Mouse (Mus musculus) olfactory bulb, adult 2 months (tissue): ENCODE data around the gene Mid1. TPM values are rescaled to one million over a fixed set of nuclear protein-coding genes. Genes with fewer than 3 reads are reported as not detected.

Experiments
- H3K27ac ChIP-seq: fragments of 200-500 bp; 2 replicates; pipeline ENCODE4 v1.5.1; 2012; ENCODE audit warnings: low read depth, low read length; ENCODE audit not compliant: insufficient read depth
- H3K4me1 ChIP-seq: fragments of 200-500 bp; 2 replicates; pipeline ENCODE4 v1.6.1; 2012; ENCODE audit warnings: low read length; ENCODE audit not compliant: control insufficient read depth, insufficient read depth
- H3K4me3 ChIP-seq: fragments of 200-500 bp; 2 replicates; pipeline ENCODE4 v1.5.1; 2012; ENCODE audit warnings: mild to moderate bottlenecking, low read depth, low read length, moderate library complexity; ENCODE audit not compliant: insufficient read depth
- CTCF ChIP-seq: fragments of 200-500 bp; IDR thresholded peaks from 2 replicates; pipeline ENCODE4 v1.5.1; 2012; ENCODE audit warnings: low read depth, mild to moderate bottlenecking, low read length, moderate library complexity; ENCODE audit not compliant: insufficient read depth
- POLR2A ChIP-seq: fragments of 200-500 bp; IDR thresholded peaks from 2 replicates; pipeline ENCODE4 v1.6.1; 2012; ENCODE audit warnings: mild to moderate bottlenecking, low read depth, low read length, moderate library complexity; ENCODE audit not compliant: insufficient read depth
- WGBS: fragments of 180-500 bp; shearing (Covaris S2); methylation state at CpG from one replicate; pipeline ENCODE4 v1.1.7; 2018; 5-methylcytosine and 5-hydroxymethylcytosine counted together
- polyA plus RNA-seq: library from polyadenylated mRNA; stranded (reverse); fragments of >200 nt; gene quantifications from 2 replicates; pipeline ENCODE4 v1.2.4, GENCODE M21; 2012; ENCODE audit warnings: low replicate concordance; ENCODE audit not compliant: missing spikeins, insufficient read depth, insufficient read length

Gene Mid1
- polyA plus RNA-seq, 1 experiment, result not detected

DNA sequence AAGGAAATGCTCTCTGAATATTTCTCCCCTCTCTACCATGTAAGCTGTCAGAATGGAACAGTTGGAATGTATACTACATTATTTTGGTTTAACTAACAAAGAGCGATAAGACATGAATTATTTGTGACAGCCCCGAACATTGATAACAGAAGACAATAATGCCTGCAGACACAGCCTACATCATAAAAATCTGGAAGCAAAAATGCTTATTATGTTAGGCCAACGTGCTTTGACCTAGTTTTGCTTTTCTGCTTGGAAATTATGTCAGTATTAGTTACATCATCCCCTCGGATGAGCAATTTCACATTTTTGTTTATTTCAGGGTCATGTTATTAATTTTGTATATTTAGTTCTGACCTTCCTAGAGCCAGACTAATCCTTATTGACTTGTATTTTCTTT is 205.5 kb downstream of the Mid1 start:
- Histone ChIP-seq H3K27ac (no peak overlapping the region), H3K4me3 (no peak overlapping the region), H3K4me1 (no peaks in the 10 kb centered on the region)
- no peak for TF ChIP-seq CTCF
- no peak for TF ChIP-seq POLR2A
- WGBS, result 74% methylated on average over 4 of the region's 4 CpGs

DNA sequence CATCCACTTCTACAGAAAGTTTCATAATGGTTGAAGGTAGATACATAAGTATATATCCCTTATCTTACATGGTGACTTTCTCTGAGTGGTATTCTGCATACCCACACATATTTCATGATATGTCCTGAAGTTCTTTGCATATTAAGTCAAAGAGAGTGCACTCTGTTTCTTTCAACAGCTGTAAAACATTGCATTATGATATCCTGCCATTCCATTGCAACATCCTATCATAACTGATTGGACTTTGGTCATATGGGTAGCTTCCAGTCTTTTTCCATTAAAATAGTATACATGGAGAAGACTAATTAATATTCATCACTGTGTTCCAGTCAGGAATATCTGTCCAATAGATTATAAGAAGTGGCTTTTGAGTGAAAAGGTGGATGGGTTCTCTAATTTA is 207.1 kb downstream of the Mid1 start:
- TF ChIP-seq POLR2A, result no peak
- TF ChIP-seq CTCF, result no peak
- no peak overlapping the region for H3K4me3 ChIP-seq
- no peaks in the 10 kb centered on the region for H3K4me1 ChIP-seq
- H3K27ac ChIP-seq, result no peak overlapping the region

DNA sequence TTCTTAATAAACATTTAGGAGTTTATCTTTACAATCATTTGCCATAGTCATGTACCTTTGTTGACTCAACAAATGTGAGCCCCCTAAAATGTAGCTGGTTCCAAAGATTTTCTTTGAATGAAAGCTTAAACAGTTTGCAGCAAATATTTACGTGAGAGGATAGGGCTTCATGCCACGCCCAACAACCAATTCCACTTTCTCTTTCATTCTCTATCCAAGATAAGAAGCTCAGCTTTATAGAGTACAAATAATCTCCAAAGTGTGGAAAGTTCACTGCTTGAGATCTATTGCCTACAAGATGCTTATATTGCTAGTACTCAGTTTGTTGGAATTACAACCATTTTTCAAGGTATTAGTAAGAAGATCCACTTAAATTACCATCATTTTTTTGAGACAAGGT is 207.6 kb downstream of the Mid1 start:
- WGBS, result 87% methylated on average over 2 of the region's 2 CpGs
- H3K27ac ChIP-seq, result no peak overlapping the region
- no peak overlapping the region for H3K4me3 ChIP-seq
- TF ChIP-seq POLR2A, result no peak
- no peak for TF ChIP-seq CTCF
- no peaks in the 10 kb centered on the region for H3K4me1 ChIP-seq

DNA sequence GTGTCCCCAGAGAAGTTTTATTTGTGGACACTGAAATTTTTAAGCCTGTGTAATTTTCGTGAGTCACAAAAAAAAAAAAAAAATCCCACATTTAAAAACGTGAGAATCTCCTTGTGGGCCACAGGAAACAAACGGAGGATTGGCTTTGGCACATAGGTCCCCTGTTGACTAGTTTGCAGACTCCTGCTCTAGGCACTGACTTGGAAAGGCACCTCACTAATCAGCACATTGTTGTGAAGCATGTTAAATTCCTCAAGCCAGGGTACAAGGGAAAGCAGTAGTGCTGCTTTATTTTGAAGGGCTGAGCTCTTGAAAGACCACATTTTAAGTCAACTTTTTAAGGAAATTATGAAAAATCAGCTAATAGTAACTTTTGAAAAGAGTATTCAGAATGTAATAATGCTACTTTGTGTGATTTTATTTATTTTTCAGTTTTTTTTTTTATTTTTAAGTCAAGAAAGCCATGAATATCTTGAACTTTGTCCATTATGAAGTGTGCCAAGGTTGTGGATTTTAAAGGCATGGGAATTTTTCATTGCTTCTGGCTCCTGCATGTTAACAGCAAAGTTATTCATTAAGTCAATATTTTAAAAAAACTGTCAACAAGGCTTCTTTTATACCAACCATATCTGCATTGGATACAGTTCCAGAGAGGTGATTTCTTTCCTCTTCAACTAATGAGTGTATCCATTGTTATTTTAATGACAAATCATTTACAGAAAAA is 214.4 kb downstream of the Mid1 start:
- TF ChIP-seq CTCF (no peak), POLR2A (no peak)
- 47% methylated on average over 3 of the region's 3 CpGs for WGBS
- H3K27ac ChIP-seq, result no peak overlapping the region
- no peaks in the 10 kb centered on the region for H3K4me1 ChIP-seq
- no peak overlapping the region for H3K4me3 ChIP-seq

DNA sequence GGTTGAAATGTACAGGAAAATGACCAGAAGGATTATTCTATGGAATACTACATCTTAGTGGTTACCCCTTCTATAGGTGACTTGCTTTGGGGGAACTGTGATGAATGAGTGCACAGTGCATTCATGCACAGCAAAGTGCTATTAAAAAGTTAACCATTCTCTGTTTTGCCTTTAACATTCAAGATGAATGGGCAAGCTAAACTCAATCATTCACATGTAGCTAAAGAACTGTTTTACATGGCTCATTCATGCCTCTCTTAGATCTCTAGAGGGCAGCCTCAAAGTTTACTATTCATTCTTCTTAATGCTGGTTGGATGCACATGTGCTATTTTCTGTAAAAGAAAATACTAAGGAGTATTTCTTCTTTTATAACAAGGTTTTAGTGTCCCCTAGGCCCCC is 217.9 kb downstream of the Mid1 start:
- no peak overlapping the region for H3K27ac ChIP-seq
- TF ChIP-seq POLR2A (no peak), CTCF (no peak)
- H3K4me3 ChIP-seq, result no peak overlapping the region
- H3K4me1 ChIP-seq, result peaks cover 2% of the 10 kb centered on the region; the same call in 1 of the 2 replicates

DNA sequence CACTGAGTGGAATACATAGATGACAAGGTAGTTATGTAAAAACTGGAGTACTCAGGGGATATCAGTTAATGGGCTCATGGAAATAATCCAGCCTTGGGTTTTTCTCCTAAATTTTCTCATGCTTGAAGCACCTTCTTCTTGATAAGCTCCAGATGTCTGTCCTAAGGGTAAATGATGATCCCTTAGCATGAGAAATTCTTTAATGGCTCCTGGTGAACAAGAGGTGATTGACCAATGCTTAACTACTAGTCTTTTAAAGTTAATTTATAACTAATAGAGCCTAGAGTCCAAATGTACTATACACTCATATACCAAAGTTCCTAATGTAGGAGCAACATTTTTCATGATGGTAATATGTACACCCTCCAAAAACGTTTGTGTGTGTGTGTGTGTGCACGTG is 218.7 kb downstream of the Mid1 start:
- Histone ChIP-seq H3K27ac (no peak overlapping the region), H3K4me1 (peaks cover 2% of the 10 kb centered on the region; the same call in 1 of the 2 replicates), H3K4me3 (no peak overlapping the region)
- WGBS, result 58% methylated on average over 2 of the region's 2 CpGs
- no peak for TF ChIP-seq POLR2A
- no peak for TF ChIP-seq CTCF

DNA sequence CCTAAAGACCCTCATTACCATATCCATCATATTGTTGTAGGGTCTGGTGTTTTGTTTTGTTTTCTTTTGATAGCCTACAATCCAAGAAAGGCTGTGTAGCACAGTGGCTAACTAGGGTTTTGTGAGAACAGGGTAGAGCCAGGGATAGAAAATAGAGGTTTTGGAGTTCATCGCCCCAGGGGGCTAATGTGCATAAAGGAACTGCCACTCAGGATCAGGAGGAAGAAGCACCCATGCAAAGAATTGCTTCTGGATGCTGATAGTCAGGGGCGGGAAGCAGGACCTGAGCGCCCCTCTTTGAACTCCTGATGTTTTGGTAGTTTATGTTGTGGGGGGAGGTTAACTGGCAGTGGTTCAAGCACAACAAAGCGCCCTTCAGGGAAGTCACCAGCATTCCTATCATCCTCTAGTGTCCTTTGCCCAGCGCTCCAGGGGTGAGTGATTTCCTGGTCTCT is 221.1 kb downstream of the Mid1 start:
- H3K27ac ChIP-seq, result no peak overlapping the region
- WGBS, result 27% methylated on average over 5 of the region's 5 CpGs
- H3K4me3 ChIP-seq, result no peak overlapping the region
- H3K4me1 ChIP-seq, result peaks cover 2% of the 10 kb centered on the region; the same call in 1 of the 2 replicates
- TF ChIP-seq POLR2A (no peak), CTCF (no peak)

DNA sequence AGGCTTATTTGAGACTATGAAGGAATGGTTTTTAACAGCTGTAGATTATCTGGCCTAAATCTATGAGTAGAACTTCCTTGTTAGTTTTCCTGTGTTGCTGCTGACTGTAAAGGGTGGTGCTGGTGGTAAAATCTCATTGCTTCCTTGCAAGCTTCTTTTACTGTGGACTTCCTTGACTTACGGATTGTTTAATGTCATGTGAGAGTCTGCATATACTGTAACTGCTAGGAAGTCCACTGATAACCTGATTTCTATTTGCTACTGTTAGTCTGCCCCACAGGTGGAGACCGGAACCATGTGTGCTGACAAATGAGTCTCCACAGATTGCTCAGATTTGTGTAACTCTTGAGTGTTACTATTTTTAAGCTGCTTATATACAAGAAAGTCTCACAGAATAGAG is 224.9 kb downstream of the Mid1 start:
- TF ChIP-seq CTCF (no peak), POLR2A (no peak)
- no peak overlapping the region for H3K27ac ChIP-seq
- 89% methylated on average over 2 of the region's 2 CpGs for WGBS
- H3K4me1 ChIP-seq, result peaks cover 2% of the 10 kb centered on the region; the same call in 1 of the 2 replicates
- no peak overlapping the region for H3K4me3 ChIP-seq

DNA sequence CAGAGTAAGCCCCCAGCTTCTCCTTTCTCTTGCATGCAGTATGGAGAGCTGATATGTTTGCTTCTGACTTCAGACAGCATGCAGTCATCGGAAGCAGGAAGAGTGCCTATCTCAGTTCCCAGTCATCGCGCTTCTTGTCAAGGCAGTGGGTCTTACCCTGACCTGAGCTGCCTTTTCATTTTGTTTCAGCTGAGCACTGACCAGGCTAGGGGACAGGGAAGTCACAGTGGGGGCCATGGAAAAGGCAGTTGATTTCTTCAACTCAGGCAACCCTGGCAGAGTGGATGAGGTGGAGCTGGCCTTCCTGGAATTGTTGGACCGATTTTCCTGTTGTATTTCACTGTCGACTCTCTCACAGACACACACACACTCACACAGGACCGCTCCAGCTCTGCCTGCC is 230.7 kb downstream of the Mid1 start:
- TF ChIP-seq CTCF, result no peak
- TF ChIP-seq POLR2A, result no peak
- no peak overlapping the region for H3K27ac ChIP-seq
- WGBS, result 89% methylated on average over 6 of the region's 6 CpGs

More for the DNA sequence above, 230.7 kb downstream of the Mid1 start:
- H3K4me1 ChIP-seq, result no peaks in the 10 kb centered on the region
- no peak overlapping the region for H3K4me3 ChIP-seq
